Mouse (Mus musculus): Measurements from ENCODE around the gene Strbp. TPM values are rescaled to one million over a fixed set of nuclear protein-coding genes. Genes with fewer than 3 reads are reported as not detected.
"Not testable (repeated sequence)": the region's sequence is repeated elsewhere in the genome, so short reads cannot be mapped to it uniquely, and the experiment has no call there.

Gene Strbp
- total RNA-seq, 4 experiments from 2014 or later = 53.5 to 66.6 (median 62.6) TPM

DNA sequence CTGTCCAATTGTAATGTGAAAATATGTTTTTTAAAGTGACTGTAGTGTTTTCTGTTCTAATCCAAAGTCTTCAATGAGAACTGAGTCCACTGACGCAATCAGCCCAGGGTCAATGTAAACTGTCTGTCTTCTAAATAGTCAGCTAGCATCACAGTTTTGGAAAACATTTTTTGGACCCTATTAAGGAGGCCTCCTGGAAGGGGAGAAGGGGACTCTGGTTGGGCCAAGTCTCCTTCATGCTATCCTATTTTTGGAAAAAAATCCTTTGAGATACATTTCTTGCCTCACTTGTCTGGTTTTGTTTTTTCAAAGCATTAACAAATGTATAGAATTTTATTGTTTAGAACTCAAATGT, 184.4 kb downstream of the Strbp start:
- DNase-seq = no peak

DNA sequence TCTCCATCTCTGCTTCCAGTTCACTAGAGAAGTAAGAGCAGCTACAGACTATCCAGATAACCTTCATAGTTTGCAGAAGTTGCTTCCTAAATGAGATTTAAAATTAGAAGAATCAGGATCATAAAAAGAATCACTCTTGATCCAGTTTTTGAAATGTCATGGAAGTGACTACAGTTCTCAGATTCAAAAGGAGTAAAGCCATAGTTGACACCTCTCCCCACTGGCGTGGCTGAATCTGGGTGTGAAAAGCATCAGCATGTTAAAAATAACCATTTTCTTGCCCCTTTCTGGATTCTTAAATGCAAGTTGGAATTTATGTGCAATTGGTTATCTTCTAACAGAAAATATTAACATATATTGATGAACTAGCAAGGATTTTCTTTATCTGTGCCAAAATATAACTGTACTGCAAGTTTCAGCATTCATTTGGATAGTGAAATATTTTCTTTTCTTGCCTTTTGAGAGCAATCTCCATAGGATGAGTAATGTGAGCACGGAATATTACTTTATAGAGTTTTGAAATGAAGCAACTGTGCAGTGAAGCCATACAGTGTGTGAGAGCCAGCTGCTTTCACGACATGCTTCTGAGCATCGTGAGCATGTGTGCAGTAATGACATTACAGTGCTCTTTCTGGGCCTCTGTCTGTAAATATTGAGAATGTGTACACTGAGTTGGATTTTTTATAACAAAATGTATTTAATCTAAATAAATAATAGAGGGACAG, 184.9 kb downstream of the Strbp start:
- no peak for DNase-seq

DNA sequence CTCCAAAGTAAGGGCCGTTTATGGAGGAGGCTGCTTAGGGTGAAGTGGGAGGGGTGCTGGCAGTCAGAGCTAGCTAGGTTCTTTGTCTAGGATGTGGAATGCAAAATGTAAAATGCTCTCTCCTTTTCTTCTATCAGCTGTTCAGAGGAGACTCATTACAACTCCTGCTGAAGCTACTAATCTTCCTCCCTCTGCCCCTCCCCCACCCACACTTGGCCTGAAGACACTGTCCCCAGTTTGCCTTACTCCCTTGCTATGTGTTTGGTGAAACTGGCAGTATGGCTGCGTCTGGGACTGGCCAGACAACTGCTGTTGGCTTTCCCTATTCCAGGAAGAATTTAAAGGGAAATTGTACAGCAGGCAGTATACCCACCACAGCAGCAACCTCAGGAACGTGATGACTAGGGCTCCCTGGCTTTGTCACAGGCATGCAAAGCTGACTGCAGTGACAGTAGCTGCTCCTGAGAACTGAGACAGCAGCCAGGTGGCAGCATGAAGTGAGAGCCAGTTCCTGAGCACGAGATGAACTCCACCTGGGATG, 186.7 kb downstream of the Strbp start:
- no peak for DNase-seq

DNA sequence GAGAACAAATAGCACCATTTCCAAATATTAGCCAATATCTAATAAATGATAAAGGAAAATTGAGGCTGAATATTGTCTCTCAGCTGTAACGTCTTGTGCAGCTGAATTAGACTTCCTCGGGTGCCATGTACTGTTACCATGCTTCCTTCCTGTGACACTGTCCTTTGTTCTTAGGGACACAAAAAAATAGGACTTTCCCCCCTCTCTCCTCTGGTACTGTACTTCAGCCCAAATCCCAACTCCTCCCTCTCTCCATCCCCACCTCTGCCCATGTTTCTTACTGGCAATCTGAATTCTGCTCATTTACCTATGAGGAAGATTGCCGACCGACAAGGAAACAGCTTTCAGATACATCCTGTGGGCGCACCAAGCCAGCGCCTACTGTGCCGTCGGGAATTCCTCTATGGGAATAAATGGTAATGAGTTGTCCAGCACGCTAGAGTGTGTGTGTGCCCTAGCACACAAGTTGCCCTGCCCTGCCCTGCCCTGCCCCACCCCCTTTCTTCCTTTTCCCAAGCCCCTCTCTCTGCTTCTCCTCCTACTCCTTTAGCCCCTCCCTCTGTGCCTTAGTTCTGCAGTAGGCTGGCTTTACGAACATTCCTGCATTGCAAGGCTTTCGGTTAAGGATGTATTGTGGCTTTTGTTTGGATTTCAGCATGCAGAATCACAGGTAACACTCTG, 187.5 kb downstream of the Strbp start, which contains the start of gene Gpr21:
Gpr21 (plus strand) TSS at position 303 of the 681 bp plus-strand sequence.
- DNase-seq = no peak

DNA sequence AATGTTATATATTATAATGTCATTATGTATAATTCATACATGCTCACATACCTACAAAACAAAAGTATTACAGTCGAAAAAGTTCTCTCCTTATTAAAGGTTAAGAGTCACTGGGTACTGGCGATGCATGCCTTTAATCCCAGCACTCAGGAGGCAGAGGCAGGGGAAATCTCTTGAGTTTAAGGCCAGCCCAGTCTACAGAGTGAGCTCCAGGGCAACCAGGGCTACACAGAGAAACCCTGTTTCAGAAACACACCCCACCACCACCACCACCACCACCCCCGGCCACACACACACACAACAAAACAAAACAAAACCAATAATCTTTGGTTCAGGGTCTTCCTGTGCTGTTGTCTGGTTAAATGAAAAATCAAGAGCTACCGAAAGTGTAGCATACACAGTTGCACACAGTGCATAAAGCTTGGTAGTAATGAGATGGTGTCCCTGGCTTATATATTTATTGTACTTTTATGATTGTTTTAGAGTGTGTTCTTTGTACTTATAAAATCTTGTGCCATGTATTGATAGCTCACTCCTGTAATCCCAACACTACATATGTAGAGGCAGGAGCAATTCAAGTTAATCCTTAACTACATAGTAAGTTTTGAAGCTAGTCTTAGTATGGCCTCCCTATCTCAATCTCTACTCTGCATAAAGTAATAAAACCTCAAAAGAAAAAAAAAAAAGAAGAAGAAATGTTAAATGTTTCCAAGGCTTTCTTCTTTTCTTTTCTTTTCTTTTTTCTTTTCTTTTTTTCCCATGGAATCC, 192.3 kb downstream of the Strbp start:
- no peak for DNase-seq

DNA sequence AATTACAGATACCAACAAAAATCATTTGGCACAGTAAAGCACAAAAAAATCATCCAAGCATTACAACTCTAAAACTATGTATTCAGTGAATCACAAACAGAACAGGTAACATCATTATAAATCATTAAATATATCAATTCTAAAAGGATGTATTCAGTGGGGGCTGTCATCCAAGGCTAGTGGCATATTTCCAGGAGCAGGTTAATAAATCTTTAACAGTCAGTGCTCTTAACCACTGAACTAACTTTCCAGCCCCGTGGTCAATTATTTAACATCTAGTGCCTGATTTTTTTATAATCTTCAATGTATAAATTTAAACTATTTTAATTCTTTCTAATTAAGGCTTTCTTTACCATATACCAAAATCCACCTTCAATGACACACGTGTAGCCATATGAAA, 197.8 kb downstream of the Strbp start:
- not testable (repeated sequence) for DNase-seq

DNA sequence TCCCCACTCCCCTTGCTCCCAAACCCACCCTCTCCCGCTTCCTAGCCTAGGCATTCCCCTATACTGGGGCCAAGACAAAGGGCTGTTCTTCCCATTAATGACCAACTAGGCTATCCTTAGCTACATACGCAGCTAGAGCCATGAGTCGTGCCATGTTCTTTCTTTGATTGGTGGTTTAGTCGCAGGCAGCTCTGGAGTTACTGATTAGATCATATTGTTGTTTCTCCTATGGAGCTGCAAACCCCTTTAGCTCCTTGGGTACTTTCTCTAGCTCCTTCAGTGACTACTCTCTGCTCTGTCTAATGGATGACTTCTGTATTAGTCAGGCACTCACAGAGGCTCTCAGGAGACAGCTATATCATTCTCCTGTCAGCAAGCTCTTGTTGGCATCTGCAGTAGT, 206.3 kb downstream of the Strbp start:
- DNase-seq = no peak

DNA sequence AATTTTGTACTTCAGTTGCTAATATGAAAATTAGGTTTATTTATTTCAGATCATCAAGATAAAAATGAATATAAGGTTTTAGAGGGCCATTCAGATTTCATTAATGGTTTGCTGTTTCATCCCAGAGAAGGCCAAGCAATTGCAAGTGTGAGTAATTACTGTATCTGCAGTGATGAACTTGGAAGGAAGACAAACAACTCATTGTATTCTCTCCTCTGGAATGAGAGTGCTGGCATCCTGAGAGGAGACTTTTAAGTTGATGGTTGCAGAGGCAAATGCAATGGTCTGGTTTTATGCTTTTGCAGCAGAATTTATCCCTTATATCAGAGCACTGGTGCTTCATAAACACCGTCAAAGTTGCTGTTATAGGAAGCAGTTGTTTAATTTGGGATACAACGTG, 214.7 kb downstream of the Strbp start:
- no peak for DNase-seq

DNA sequence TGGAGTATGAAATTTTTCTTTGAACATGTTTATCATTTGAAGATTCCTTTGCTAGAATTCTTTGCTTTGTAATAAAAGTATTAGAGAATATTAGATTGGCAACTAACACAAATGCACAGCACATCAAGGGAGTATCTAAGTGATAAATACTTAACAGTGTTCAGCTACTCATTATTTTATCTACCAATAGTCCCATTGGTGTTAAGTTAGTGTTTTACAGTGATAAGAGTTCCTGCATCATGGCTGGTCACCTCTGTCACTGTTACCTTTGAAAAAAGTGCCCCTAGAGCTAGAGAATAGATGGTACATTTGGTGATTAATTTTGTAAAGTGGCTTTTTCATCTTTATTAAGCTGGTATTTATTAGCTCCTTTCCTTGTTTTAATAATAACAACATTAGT, 217.3 kb downstream of the Strbp start:
- no peak for DNase-seq

DNA sequence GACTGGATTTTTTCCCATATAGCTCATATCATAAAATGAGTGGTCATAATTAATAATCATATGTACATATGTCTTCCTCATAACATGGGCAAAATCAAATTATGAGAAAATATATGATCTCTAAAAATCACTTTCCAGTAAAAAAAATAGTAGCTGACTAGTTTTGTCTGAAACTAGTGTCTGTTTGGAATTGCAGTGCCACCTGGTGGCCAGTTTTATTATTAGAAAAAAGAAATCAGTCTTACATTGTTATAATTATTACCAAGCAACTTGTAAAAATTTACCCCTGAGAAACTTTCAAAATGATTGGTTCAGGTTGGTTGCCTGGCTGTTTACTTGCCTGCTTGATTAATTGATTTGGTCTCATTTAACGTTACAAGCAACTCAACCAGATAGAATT, 218.3 kb downstream of the Strbp start:
- no peak for DNase-seq

DNA sequence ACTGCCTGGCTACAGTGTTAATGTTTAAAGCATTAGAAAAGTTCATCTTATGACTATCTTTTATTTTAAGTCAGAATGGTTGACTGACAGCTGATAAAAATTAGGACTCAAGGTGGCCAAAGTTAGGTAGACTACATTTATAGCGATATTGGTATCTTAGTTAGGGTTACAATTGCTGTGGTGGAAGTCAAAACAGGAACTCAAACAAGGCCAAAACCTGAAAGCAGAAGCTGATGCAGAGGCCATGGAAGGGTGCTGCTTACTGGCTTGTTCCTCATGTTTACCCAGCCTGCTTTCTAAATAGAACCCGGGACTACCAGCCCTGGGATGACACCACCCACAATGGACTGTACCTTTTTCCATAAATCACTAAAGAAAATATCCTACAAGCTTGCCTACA, 219.5 kb downstream of the Strbp start:
- DNase-seq = no peak

DNA sequence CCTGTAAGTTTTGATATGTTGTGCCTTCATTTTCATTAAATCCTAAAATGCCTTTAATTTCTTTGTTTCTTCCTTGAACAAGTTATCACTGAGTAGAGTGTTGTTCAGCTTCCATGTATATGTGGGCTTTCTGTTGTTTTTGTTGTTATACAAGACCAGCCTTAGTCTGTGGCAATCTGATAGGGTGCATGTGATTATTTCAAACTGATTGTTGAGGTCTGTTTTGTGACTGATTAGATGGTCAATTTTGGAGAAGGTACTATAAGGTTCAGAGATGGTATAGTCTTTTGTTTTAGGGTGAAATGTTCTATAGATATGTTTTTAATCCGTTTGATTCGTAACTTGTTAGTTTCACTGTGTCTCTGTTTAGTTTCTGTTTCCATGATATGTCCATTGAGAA, 223.6 kb downstream of the Strbp start:
- no peak for DNase-seq

DNA sequence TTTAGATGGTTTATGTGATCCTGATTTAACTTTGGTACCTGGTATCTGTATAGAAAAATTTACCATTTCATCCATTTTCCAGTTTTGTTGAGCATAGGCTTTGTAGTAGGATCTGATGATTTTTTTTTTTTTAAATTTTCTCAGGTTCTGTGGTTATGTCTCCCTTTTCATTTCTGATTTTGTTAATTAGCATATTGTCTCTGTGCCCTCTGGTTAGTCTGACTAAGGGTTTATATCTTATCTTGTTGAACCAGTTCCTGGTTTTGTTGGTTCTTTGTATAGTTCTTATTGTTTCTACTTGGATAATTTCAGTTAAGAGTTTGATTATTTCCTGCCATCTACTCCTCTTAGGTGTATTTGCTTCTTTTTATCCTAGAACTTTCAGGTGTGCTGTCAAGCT, 224.1 kb downstream of the Strbp start:
- DNase-seq = no peak

DNA sequence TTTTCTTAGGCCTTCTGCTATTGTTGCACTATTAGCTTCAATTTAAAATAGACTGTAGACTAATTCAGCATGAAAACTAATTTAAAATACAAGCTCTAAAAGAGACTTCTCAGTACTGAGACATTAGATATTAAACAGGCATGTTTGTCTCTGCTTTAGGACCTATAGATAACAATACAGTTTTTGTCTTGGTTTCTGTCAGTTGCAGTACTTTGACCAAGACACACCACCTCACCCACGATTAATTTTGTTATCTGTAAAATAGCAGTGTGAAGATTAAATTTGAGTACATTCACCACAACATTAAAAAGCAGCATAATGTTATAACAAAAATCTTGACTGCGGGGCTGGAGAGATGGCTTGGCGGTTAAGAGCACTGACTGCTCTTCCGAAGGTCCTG, 237.4 kb downstream of the Strbp start:
- no peak for DNase-seq

DNA sequence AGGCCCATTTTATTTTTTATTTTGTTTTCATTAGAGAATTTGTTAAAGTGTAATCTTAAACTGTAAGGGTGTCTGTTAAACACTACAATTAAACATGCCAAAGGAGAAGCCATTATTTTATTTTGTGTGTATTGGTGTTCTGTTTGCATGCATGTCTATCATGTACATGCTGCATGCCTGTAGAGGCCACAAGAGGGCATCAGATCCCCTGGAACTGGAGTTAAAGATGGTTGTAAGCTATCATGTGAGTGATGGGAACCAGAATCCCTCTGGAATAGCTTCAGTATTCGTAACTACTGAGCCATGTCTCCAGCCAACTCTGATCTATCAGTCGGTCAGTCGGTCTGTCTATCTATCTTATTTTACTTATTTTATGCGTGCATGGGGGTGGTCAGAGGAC, 243.0 kb downstream of the Strbp start:
- no peak for DNase-seq

DNA sequence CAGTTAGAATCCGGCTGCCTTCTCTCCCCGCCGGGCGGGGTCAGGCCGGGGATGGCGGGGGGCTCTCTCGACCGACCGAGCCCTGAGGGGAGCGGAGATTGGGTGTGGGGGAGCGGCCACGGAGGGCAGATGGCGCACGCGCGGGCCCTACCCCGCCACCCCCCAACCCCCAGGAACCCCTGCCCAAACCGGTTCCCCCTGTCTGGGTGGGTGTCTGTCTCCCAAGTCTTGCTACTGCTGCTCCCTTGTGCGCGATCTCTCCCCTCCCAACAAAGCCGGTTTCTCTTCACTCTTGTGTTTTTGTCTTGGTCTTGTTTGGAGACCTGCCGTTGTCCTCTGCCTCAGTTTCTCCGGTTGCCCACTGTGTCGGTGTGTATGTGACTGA, 251.3 kb downstream of the Strbp start:
- no peak for DNase-seq

DNA sequence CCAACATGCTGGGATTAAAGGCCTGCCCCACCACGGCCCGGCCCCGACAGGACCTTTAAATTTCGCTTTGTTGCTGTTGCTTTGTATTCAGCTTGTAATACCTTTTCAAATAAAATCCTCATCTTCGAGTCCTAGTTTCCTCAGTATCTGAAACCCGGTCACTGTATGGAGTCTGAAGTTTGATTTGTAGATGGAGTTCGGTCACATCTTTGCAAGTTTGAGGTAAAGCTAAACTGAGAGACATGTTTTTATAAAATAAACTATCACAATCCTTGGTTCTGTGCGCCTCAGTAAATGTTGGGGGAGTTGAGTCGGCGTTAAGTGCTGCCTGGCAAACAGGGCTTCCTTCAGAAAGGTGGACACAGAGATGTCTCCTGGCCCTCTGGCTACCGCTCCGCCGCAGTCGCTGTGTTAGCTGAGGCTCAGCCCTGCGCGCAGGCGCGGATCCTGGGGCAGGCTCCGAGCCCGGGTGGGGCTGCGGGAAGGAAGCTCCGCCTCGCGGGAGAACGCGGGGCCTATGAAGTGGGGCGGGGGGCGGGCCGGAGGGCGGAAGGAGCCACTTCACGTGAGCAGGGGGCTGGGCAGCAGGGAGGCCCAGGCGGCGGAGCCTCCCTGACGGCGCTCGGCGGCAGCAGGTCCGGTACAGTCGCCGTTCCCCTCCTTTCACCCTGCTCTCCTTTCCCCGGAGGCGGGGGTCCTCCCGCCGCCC, 251.8 kb downstream of the Strbp start:
- DNase-seq = peak; percentile 90

DNA sequence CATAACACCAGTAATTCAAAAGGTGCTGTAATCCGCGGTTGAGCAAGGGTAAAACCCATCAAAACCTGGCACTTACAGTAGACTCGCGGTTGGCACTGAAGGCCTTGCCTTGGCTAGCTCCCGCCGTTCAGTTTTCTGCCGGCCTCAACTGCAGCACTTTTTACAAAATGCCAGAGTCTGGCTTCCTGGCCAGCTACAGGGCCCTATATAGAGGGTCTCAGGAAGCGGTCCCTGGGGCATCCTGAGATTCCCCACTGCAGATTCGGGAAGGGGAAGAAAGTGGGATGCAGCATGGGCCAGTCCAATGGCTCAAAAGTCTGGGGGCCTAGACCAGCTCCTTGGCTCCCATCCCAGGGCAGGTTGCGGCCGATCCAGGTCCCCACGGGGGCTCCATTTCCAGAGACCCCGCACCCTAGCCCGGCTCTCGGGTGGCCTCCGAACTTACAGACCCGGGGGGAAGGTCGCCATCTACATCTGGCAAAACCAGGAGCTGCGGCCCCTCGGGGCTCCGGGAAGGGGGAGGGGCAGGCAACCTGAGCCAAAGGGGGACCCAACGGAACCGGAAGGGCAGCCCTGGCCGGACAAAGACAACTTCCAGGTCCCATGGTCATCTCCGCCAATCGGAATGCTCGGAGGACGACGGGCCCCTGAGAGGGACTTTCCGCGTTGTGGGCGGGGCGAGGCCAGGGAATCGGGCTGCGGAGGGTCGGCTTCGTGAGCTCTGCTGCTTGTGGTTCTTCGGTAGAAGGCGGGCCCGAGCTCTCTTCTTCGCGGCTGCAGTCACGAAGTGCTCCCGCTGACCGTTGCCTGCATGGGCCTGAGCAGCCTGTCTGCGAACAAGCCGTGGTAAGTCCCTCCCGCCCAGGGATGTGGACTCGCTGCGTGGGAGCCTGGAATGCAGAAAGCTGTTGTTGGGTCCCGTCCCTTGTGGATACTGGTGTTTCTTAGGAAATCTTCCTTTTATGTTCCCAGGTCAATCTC, 260.8 kb downstream of the Strbp start, which contains the start of the genes Zbtb26, Zbtb6 and Rabgap1:
Zbtb26 (minus strand) TSS at position 525 of the 981 bp plus-strand sequence.
Zbtb6 (minus strand) TSS at position 561 of the 981 bp plus-strand sequence.
Rabgap1 (plus strand) TSS at position 669 of the 981 bp plus-strand sequence.
- DNase-seq = peak; percentile 96
